Mouse (Mus musculus) megakaryocyte, embryonic 14.5 days (primary cell): ENCODE results near the gene Pde6b. TPM values are rescaled to one million over a fixed set of nuclear protein-coding genes. Genes with fewer than 3 reads are reported as not detected.

Experiments
- H3K27me3 ChIP-seq: replicated peaks from 2 replicates; pipeline ENCODE3; 2012; ENCODE audit warnings: inconsistent platforms
- H3K36me3 ChIP-seq: replicated peaks from 2 replicates; pipeline ENCODE3; 2012; ENCODE audit warnings: low read length, inconsistent platforms, mixed read lengths
- H3K4me1 ChIP-seq: 2 replicates; pipeline ENCODE4 v1.6.1; 2012; ENCODE audit warnings: inconsistent platforms
- H3K4me3 ChIP-seq: replicated peaks from 2 replicates; pipeline ENCODE3; 2012; ENCODE audit warnings: moderate library complexity, mild to moderate bottlenecking, inconsistent platforms
- H3K9me3 ChIP-seq: 2 replicates; pipeline ENCODE4 v1.6.1; 2012; ENCODE audit warnings: inconsistent platforms
- FLI1 ChIP-seq: IDR thresholded peaks from 2 replicates; pipeline ENCODE4 v1.6.1; 2012; ENCODE audit warnings: low read length, inconsistent platforms, mixed read lengths
- GATA1 ChIP-seq: IDR thresholded peaks from 3 replicates; pipeline ENCODE4 v1.6.1; 2012; ENCODE audit warnings: mixed read lengths, low read length, inconsistent platforms, borderline replicate concordance
- polyA plus RNA-seq: library from polyadenylated mRNA; stranded (reverse); fragments of >175 nt; gene quantifications from 2 replicates; pipeline ENCODE4 v1.2.3, GENCODE M21; 2012; ENCODE audit warnings: low replicate concordance; ENCODE audit not compliant: insufficient read depth

Pde6b gene
- polyA plus RNA-seq, 1 experiment = not detected

DNA sequence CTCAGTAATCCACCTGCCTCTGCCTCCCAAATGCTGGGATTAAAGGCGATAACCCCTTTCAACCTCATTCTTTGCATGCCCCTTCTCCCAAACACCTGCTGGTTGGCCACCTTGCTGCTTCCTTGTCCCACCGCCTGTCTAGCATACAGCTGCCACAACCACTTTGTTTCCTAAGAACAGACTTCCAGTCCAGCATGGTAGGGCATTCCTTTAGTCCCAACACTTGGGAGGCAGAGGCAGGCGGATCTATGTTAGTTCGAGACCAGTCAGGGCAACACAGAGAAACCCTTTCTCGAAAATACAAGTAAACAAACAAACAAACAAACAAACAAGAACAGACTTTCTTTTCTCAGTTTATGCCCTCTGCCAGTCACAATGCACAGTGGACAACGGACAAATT is 72.3 kb downstream of the Pde6b start:
- no peaks in the 10 kb centered on the region for H3K9me3 ChIP-seq
- H3K4me1 ChIP-seq = peaks cover 53% of the 10 kb centered on the region
- H3K4me3 ChIP-seq = peak overlapping the region; percentile 97
- no peaks in the 10 kb centered on the region for H3K36me3 ChIP-seq
- no peak for TF ChIP-seq FLI1
- TF ChIP-seq GATA1 = no peak
- peaks cover 2% of the 10 kb centered on the region for H3K27me3 ChIP-seq

DNA sequence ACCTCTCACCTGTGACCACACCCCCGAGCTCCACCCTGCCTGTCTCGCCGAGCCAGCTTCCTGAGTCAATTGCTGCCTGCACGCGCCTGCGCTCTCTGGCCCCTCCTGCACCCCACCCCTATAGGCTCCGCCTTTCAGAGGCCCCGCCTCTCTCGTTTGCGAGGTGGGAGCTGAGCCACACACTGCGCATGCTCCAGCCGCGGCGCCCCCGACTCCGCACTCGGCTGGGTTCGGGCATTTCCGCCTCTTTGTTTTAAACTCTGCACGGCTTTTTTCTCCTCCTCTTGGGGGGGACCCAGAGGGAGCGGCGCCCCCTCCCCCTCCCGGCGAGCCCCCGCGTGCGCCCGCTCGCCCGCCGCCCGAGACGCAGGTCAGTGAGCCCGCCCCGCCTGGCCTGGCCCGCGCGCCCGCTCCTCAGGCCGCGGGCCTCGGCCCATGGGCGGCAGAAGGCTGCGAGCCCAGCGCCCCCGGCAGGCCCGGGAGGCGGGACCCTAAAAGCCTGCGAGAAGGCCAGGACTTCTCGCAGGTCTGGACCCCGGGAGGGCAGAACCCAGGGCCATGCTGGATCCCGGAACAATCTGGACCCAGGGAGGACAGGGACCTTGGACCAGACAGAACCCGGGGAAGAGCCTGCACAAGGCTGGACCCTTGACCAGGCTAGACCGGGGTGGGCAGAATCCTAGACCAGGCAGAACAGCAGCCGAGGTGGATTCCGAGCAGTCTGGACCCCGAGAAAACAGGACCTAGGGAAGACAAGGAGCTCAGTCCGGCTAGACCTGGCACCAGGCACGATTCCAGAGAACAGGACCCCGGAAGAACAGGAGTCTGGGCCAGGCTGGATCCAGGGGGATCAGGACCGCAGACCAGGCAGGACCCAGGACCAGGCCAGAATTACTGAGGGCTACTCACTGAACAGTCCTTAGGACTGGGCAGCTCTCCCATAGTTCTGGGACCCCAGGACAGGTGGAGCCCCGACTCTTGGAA is 73.2 kb downstream of the Pde6b start, which contains the start of gene Pcgf3:
Pcgf3 (plus strand) TSS at position 151 of the 984 bp plus-strand sequence.
- H3K27me3 ChIP-seq = peaks cover 2% of the 10 kb centered on the region
- H3K9me3 ChIP-seq = no peaks in the 10 kb centered on the region
- H3K4me1 ChIP-seq = peaks cover 62% of the 10 kb centered on the region
- H3K4me3 ChIP-seq = peak within 1 kb of the TSS; percentile 97
- no peak for TF ChIP-seq GATA1
- TF ChIP-seq FLI1 = no peak
- no peaks in the 10 kb centered on the region for H3K36me3 ChIP-seq

DNA sequence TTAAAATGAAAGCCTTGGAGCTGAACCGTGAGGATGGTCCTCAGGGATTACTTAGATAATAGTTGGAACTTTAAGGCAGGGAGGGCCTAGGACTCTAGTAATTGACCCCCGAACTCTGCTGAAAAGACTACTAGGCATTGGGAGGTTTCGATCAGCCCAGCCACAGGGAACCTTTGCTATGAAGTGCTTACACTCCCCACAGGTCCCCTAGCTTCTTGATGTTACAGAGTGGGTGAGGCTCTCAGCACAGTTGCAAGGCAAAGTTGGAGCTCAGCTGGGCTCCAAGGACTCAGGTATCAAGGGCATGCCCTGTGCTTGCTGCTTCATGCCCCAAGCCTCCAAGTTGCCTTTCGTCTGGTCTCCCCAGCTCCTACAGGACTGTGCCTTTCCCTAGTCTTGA is 74.3 kb downstream of the Pde6b start:
- H3K4me1 ChIP-seq = peaks cover 73% of the 10 kb centered on the region
- H3K27me3 ChIP-seq = peaks cover 2% of the 10 kb centered on the region
- H3K9me3 ChIP-seq = no peaks in the 10 kb centered on the region
- H3K4me3 ChIP-seq = peak overlapping the region; percentile 97
- H3K36me3 ChIP-seq = peaks cover 6% of the 10 kb centered on the region
- no peak for TF ChIP-seq GATA1
- TF ChIP-seq FLI1 = no peak

DNA sequence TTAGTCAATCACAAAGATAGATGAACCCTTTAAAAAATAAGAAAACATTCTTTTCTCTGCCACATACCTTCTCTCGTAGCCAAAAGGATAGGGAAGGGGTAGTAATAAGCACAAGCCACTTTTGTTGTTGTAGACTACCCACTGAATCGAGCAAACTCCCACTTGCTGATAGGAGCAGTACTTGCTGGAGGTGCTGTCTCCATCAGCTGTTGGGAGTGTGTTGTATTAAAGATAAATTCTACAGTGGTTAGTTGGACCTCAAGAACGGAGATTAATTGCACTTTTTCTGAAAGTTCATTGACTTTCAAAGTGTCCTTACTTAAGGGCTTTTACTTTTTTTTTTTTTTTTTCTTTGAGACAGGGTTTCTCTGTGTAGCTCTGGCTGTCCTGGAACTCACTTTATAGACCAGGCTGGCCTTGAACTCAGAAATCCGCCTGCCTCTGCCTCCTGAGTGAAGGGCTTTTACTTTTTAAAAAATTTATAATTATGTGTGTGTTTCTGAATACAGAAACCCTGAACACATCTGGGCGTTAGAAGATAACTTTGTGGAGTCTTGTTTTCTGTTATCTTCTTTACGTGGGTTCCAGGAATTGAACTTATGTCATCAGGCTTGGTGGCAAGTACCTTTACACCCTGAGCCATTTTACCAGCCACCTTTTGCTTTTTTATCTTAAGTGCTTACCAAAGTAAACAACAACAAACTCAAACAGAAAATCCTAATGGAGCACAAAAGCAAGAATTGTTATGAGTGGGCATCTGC is 77.1 kb downstream of the Pde6b start:
- H3K4me1 ChIP-seq = peaks cover 83% of the 10 kb centered on the region
- no peak overlapping the region for H3K4me3 ChIP-seq
- no peaks in the 10 kb centered on the region for H3K9me3 ChIP-seq
- TF ChIP-seq FLI1 (no peak), GATA1 (no peak)
- peaks cover 16% of the 10 kb centered on the region for H3K36me3 ChIP-seq
- H3K27me3 ChIP-seq = no peaks in the 10 kb centered on the region

DNA sequence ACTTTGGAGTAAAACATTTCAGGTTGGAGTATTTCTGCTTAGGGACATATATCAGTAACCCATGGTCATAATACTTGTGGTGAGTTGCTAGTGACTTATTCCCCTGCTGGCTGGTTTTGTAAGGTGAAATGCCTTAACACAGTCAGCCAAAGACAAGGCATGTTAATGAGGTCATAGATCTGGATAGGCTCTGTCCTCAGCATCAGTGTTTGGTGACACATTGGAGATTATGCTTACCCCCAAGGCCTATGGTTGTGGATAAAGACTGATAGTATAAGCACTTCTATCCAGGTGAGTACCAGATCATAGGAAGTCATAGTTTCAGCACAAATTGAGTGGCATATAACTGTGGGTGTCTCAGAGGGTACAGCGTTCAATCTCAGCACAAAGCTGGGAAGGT is 78.5 kb downstream of the Pde6b start:
- TF ChIP-seq FLI1 (no peak), GATA1 (no peak)
- no peak overlapping the region for H3K4me3 ChIP-seq
- no peaks in the 10 kb centered on the region for H3K9me3 ChIP-seq
- H3K4me1 ChIP-seq = peaks cover 88% of the 10 kb centered on the region
- no peaks in the 10 kb centered on the region for H3K27me3 ChIP-seq
- H3K36me3 ChIP-seq = peaks cover 27% of the 10 kb centered on the region

DNA sequence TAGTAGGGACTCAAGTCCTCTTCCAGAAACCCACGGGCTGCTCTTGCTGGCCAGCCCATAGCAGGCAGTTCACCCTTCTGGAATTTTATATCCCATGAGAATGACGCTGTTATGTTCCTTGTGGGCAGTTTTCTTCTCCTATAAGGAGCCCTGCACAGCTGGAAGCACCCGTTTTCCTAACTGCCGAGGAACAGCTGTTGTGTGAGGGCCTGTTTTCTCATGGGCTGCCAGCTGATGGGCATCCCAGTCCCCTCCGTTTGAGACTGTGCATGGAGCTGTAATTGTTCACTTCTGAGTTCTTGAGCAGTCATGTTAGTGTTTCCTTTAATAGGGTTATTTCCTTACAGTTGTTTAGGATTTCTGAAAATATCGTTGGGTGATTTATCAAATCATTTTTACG is 81.4 kb downstream of the Pde6b start:
- Histone ChIP-seq H3K27me3 (no peaks in the 10 kb centered on the region), H3K4me3 (no peak overlapping the region), H3K4me1 (peaks cover 70% of the 10 kb centered on the region), H3K36me3 (peaks cover 57% of the 10 kb centered on the region), H3K9me3 (no peaks in the 10 kb centered on the region)
- TF ChIP-seq FLI1 (no peak), GATA1 (no peak)

DNA sequence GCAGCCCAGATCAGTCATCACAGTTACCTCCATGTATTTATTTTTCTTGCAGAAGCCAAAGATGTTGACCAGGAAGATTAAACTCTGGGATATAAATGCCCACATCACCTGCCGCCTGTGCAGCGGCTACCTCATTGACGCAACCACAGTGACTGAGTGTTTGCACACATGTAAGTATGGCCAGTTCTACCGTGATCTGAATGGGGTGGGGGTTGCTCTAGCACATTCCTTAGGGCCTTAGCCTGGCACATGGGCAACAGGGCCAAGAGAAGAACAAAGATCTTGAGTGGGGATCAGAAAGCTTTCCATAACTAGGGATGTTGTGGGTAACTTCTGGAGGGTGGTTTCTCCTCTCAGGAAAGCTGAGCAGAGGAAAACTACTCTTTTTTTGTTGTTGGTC is 85.5 kb downstream of the Pde6b start:
- Histone ChIP-seq H3K36me3 (peaks cover 85% of the 10 kb centered on the region), H3K27me3 (no peaks in the 10 kb centered on the region), H3K9me3 (no peaks in the 10 kb centered on the region), H3K4me1 (peaks cover 54% of the 10 kb centered on the region), H3K4me3 (no peak overlapping the region)
- TF ChIP-seq FLI1 (no peak), GATA1 (no peak)

DNA sequence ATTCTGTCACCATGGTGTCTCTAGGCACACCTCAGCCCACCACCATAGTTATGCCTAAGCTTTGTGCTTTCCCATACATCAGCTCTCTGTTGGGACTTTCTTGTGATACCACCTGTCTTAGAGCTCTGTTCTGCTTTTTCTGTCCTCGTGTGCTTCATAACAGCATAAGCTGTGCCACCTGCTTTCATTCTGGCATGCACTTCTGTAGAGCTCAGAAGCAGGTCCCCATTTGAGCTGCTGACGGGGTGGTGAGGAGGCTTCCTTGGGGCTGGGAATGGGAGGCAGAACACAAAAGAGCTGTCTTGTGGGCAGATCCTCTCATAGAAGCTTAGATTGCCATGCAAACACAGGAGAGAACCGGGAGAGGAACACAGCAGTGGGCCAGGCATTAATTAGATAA is 87.8 kb downstream of the Pde6b start:
- Histone ChIP-seq H3K4me1 (peaks cover 35% of the 10 kb centered on the region), H3K4me3 (no peak overlapping the region), H3K36me3 (peaks cover 87% of the 10 kb centered on the region), H3K27me3 (no peaks in the 10 kb centered on the region), H3K9me3 (no peaks in the 10 kb centered on the region)
- TF ChIP-seq GATA1 (no peak), FLI1 (no peak)

Other genes starting within 250 kb of the Pde6b start
- gene Dr1, start 119.5 kb upstream of the Pde6b start, polyA plus RNA-seq = 12.5 and 20.5 TPM in 2 replicates
- 0.55 and 0.77 TPM in 2 replicates for gene Pigg, start 75.8 kb upstream of the Pde6b start, polyA plus RNA-seq
- gene Gm42517, start 20.5 kb upstream of the Pde6b start, polyA plus RNA-seq = 101 and 308 TPM in 2 replicates
- 46.6 and 183 TPM in 2 replicates for gene Atp5k, start 46.1 kb downstream of the Pde6b start, polyA plus RNA-seq
- 0.86 TPM in 1 of 2 replicates, not detected in the other for gene Mfsd7a, start 60.5 kb downstream of the Pde6b start, polyA plus RNA-seq
- 3.8 and 9.2 TPM in 2 replicates for gene Pcgf3, start 72.8 kb downstream of the Pde6b start, polyA plus RNA-seq
- 0.19 and 2.0 TPM in 2 replicates for gene Cplx1, start 161.6 kb downstream of the Pde6b start, polyA plus RNA-seq
- gene Gak, start 241.4 kb downstream of the Pde6b start, polyA plus RNA-seq = 64.1 and 72.4 TPM in 2 replicates
- gene Tmem175, start 241.4 kb downstream of the Pde6b start, polyA plus RNA-seq = 2.8 and 3.5 TPM in 2 replicates